Mouse (Mus musculus): ENCODE measurements around the gene Marc1. TPM values are rescaled to one million over a fixed set of nuclear protein-coding genes. Genes with fewer than 3 reads are reported as not detected.
A peak's percentile ranks its signal among the peaks of the same experiment; 100 is the strongest.

Marc1 gene
- polyA plus RNA-seq, 1 experiment from 2014 or later: not detected

GRCm38 (mm10) chr1:184775289-184775688 lies 35.8 kb downstream of the Marc1 start:
- no peak for ATAC-seq (replicated peaks; ENCODE audit: insufficient number of reproducible peaks, low FRiP score, low TSS enrichment, low read depth)
- no peaks in the 10 kb centered on the region for H3K9me3 ChIP-seq (replicated peaks; ENCODE audit: control insufficient read depth, low read length)
- H3K4me2 ChIP-seq (ENCODE audit: low read depth, low read length): no peak overlapping the region
- DNase-seq (ENCODE audit: low spot score): no peak
- WGBS: 55% methylated on average over 9 of the region's 9 CpGs
- H3K27me3 ChIP-seq (ENCODE audit: control insufficient read depth, insufficient read depth, low read length): no peaks in the 10 kb centered on the region
- no peaks in the 10 kb centered on the region for H3K36me3 ChIP-seq (replicated peaks; ENCODE audit: control insufficient read depth, insufficient read depth, low read depth, low read length)
- no peak overlapping the region for H3K4me3 ChIP-seq (ENCODE audit: low read depth, low read length)
- H3K4me1 ChIP-seq (ENCODE audit: control insufficient read depth, insufficient read depth, low read length): no peaks in the 10 kb centered on the region
- no peak overlapping the region for H3K27ac ChIP-seq (replicated peaks; ENCODE audit: low read depth, low read length)
- no peak overlapping the region for H3K9ac ChIP-seq (replicated peaks; ENCODE audit: low read length)

GRCm38 (mm10) chr1:184771891-184772249 lies 39.2 kb downstream of the Marc1 start:
- DNase-seq (ENCODE audit: low spot score) (peak; percentile 17), ATAC-seq (replicated peaks; ENCODE audit: insufficient number of reproducible peaks, low FRiP score, low TSS enrichment, low read depth) (no peak)
- H3K4me3 ChIP-seq (ENCODE audit: low read depth, low read length): no peak overlapping the region
- H3K4me2 ChIP-seq (ENCODE audit: low read depth, low read length): peak overlapping the region; percentile 25
- H3K36me3 ChIP-seq (replicated peaks; ENCODE audit: control insufficient read depth, insufficient read depth, low read depth, low read length): no peaks in the 10 kb centered on the region
- H3K4me1 ChIP-seq (ENCODE audit: control insufficient read depth, insufficient read depth, low read length): no peaks in the 10 kb centered on the region
- no peaks in the 10 kb centered on the region for H3K9me3 ChIP-seq (replicated peaks; ENCODE audit: control insufficient read depth, low read length)
- 9% methylated on average over 9 of the region's 9 CpGs for WGBS
- H3K9ac ChIP-seq (replicated peaks; ENCODE audit: low read length): no peak overlapping the region
- H3K27ac ChIP-seq (replicated peaks; ENCODE audit: low read depth, low read length): no peak overlapping the region
- H3K27me3 ChIP-seq (ENCODE audit: control insufficient read depth, insufficient read depth, low read length): no peaks in the 10 kb centered on the region

GRCm38 (mm10) chr1:184771202-184771890 lies 39.8 kb downstream of the Marc1 start:
- H3K9me3 ChIP-seq (replicated peaks; ENCODE audit: control insufficient read depth, low read length): no peaks in the 10 kb centered on the region

GRCm38 (mm10) chr1:184763866-184764265 lies 47.2 kb downstream of the Marc1 start:
- Histone ChIP-seq H3K27ac (replicated peaks; ENCODE audit: low read depth, low read length) (no peak overlapping the region), H3K36me3 (replicated peaks; ENCODE audit: control insufficient read depth, insufficient read depth, low read depth, low read length) (no peaks in the 10 kb centered on the region), H3K4me3 (ENCODE audit: low read depth, low read length) (no peak overlapping the region), H3K4me2 (ENCODE audit: low read depth, low read length) (no peak overlapping the region), H3K4me1 (ENCODE audit: control insufficient read depth, insufficient read depth, low read length) (no peaks in the 10 kb centered on the region), H3K27me3 (ENCODE audit: control insufficient read depth, insufficient read depth, low read length) (no peaks in the 10 kb centered on the region), H3K9me3 (replicated peaks; ENCODE audit: control insufficient read depth, low read length) (no peaks in the 10 kb centered on the region), H3K9ac (replicated peaks; ENCODE audit: low read length) (no peak overlapping the region)
- WGBS: 43% methylated on average over 3 of the region's 3 CpGs
- ATAC-seq (replicated peaks; ENCODE audit: insufficient number of reproducible peaks, low FRiP score, low TSS enrichment, low read depth): no peak
- DNase-seq (ENCODE audit: low spot score): no peak

More at GRCm38 (mm10) chr1:184771202-184771890, 39.8 kb downstream of the Marc1 start:
- DNase-seq (ENCODE audit: low spot score) (peak; percentile 89), ATAC-seq (replicated peaks; ENCODE audit: insufficient number of reproducible peaks, low FRiP score, low TSS enrichment, low read depth) (peak; percentile 65; the same call in 1 of the 2 replicates)
- WGBS: 26% methylated on average over 18 of the region's 18 CpGs
- H3K9ac ChIP-seq (replicated peaks; ENCODE audit: low read length): no peak overlapping the region
- H3K27me3 ChIP-seq (ENCODE audit: control insufficient read depth, insufficient read depth, low read length): no peaks in the 10 kb centered on the region
- H3K4me2 ChIP-seq (ENCODE audit: low read depth, low read length): peak overlapping the region; percentile 25
- H3K4me3 ChIP-seq (ENCODE audit: low read depth, low read length): no peak overlapping the region
- H3K36me3 ChIP-seq (replicated peaks; ENCODE audit: control insufficient read depth, insufficient read depth, low read depth, low read length): no peaks in the 10 kb centered on the region
- no peak overlapping the region for H3K27ac ChIP-seq (replicated peaks; ENCODE audit: low read depth, low read length)
- no peaks in the 10 kb centered on the region for H3K4me1 ChIP-seq (ENCODE audit: control insufficient read depth, insufficient read depth, low read length)

GRCm38 (mm10) chr1:184762941-184763340 lies 48.2 kb downstream of the Marc1 start:
- DNase-seq (ENCODE audit: low spot score) (no peak), ATAC-seq (replicated peaks; ENCODE audit: insufficient number of reproducible peaks, low FRiP score, low TSS enrichment, low read depth) (no peak)
- Histone ChIP-seq H3K9me3 (replicated peaks; ENCODE audit: control insufficient read depth, low read length) (no peaks in the 10 kb centered on the region), H3K4me2 (ENCODE audit: low read depth, low read length) (no peak overlapping the region), H3K4me1 (ENCODE audit: control insufficient read depth, insufficient read depth, low read length) (no peaks in the 10 kb centered on the region), H3K27ac (replicated peaks; ENCODE audit: low read depth, low read length) (no peak overlapping the region), H3K36me3 (replicated peaks; ENCODE audit: control insufficient read depth, insufficient read depth, low read depth, low read length) (no peaks in the 10 kb centered on the region), H3K27me3 (ENCODE audit: control insufficient read depth, insufficient read depth, low read length) (no peaks in the 10 kb centered on the region), H3K4me3 (ENCODE audit: low read depth, low read length) (no peak overlapping the region), H3K9ac (replicated peaks; ENCODE audit: low read length) (no peak overlapping the region)
- 78% methylated on average over 5 of the region's 5 CpGs for WGBS

GRCm38 (mm10) chr1:184761988-184762387 lies 49.1 kb downstream of the Marc1 start:
- ATAC-seq (replicated peaks; ENCODE audit: insufficient number of reproducible peaks, low FRiP score, low TSS enrichment, low read depth) (no peak), DNase-seq (ENCODE audit: low spot score) (no peak)
- H3K9me3 ChIP-seq (replicated peaks; ENCODE audit: control insufficient read depth, low read length): no peaks in the 10 kb centered on the region
- WGBS: 84% methylated on average over 4 of the region's 4 CpGs
- no peaks in the 10 kb centered on the region for H3K4me1 ChIP-seq (ENCODE audit: control insufficient read depth, insufficient read depth, low read length)
- no peak overlapping the region for H3K4me3 ChIP-seq (ENCODE audit: low read depth, low read length)
- no peaks in the 10 kb centered on the region for H3K36me3 ChIP-seq (replicated peaks; ENCODE audit: control insufficient read depth, insufficient read depth, low read depth, low read length)
- H3K4me2 ChIP-seq (ENCODE audit: low read depth, low read length): no peak overlapping the region
- no peak overlapping the region for H3K27ac ChIP-seq (replicated peaks; ENCODE audit: low read depth, low read length)
- H3K9ac ChIP-seq (replicated peaks; ENCODE audit: low read length): no peak overlapping the region
- no peaks in the 10 kb centered on the region for H3K27me3 ChIP-seq (ENCODE audit: control insufficient read depth, insufficient read depth, low read length)

GRCm38 (mm10) chr1:184752671-184753070 lies 58.4 kb downstream of the Marc1 start:
- Histone ChIP-seq H3K27me3 (ENCODE audit: control insufficient read depth, insufficient read depth, low read length) (no peaks in the 10 kb centered on the region), H3K4me2 (ENCODE audit: low read depth, low read length) (no peak overlapping the region), H3K9ac (replicated peaks; ENCODE audit: low read length) (no peak overlapping the region), H3K36me3 (replicated peaks; ENCODE audit: control insufficient read depth, insufficient read depth, low read depth, low read length) (no peaks in the 10 kb centered on the region), H3K27ac (replicated peaks; ENCODE audit: low read depth, low read length) (no peak overlapping the region), H3K4me3 (ENCODE audit: low read depth, low read length) (no peak overlapping the region), H3K4me1 (ENCODE audit: control insufficient read depth, insufficient read depth, low read length) (no peaks in the 10 kb centered on the region), H3K9me3 (replicated peaks; ENCODE audit: control insufficient read depth, low read length) (no peaks in the 10 kb centered on the region)
- no peak for ATAC-seq (replicated peaks; ENCODE audit: insufficient number of reproducible peaks, low FRiP score, low TSS enrichment, low read depth)
- WGBS: 94% methylated on average over 5 of the region's 5 CpGs
- no peak for DNase-seq (ENCODE audit: low spot score)

- Histone ChIP-seq H3K4me2 (ENCODE audit: low read depth, low read length) (no peak overlapping the region), H3K4me1 (ENCODE audit: control insufficient read depth, insufficient read depth, low read length) (no peaks in the 10 kb centered on the region), H3K9me3 (replicated peaks; ENCODE audit: control insufficient read depth, low read length) (no peaks in the 10 kb centered on the region), H3K27me3 (ENCODE audit: control insufficient read depth, insufficient read depth, low read length) (no peaks in the 10 kb centered on the region), H3K27ac (replicated peaks; ENCODE audit: low read depth, low read length) (no peak overlapping the region), H3K4me3 (ENCODE audit: low read depth, low read length) (no peak overlapping the region), H3K36me3 (replicated peaks; ENCODE audit: control insufficient read depth, insufficient read depth, low read depth, low read length) (no peaks in the 10 kb centered on the region), H3K9ac (replicated peaks; ENCODE audit: low read length) (no peak overlapping the region)
- ATAC-seq (replicated peaks; ENCODE audit: insufficient number of reproducible peaks, low FRiP score, low TSS enrichment, low read depth): no peak
- 80% methylated on average over 11 of the region's 11 CpGs for WGBS
- no peak for DNase-seq (ENCODE audit: low spot score)
These were observed 60.9 kb downstream of the Marc1 start for GRCm38 (mm10) chr1:184750114-184750664.

All from embryonic facial prominence, embryonic 11.5 days (tissue).